Mouse (Mus musculus) heart, postnatal 0 days (tissue): ENCODE data around the gene Pdxk.
A peak's percentile ranks its signal among the peaks of the same experiment; 100 is the strongest.

ENCODE experiments used
- CTCF ChIP-seq: IDR thresholded peaks from 2 replicates; pipeline ENCODE4 v1.5.1; 2016; ENCODE audit warnings: antibody characterized with exemption, control low read depth, low read depth
- EP300 ChIP-seq: IDR thresholded peaks from 2 replicates; pipeline ENCODE4 v1.6.1; 2016; ENCODE audit warnings: antibody characterized with exemption, low read depth

- TF ChIP-seq CTCF (peak; percentile 77), EP300 (no peak)
These were observed 68.8 kb downstream of the Pdxk start for GRCm38 (mm10) chr10:78395819-78396624.
